Mouse (Mus musculus): ENCODE results near the gene Ly6g6d.

Gene Ly6g6d

GRCm38 (mm10) chr17:35077786-35078233 lies at the start of gene Ly6g6d:
TSS of gene Ly6g6d (minus strand) at chr17:35078065.
- no peak for TF ChIP-seq GATA4 (IDR thresholded peaks at IDR 0.05; ENCODE audit: insufficient replicate concordance, low read length)

GRCm38 (mm10) chr17:35127017-35127416 lies 49.2 kb upstream of the Ly6g6d start:
- no peak for TF ChIP-seq GATA4 (IDR thresholded peaks at IDR 0.05; ENCODE audit: insufficient replicate concordance, low read length)

GRCm38 (mm10) chr17:35126206-35126611 lies 48.3 kb upstream of the Ly6g6d start, which contains the start of gene D17H6S53E:
TSS of gene D17H6S53E (plus strand) at chr17:35126373.
- peak; percentile 32; the same call in 1 of the 2 replicates for TF ChIP-seq GATA4 (IDR thresholded peaks at IDR 0.05; ENCODE audit: insufficient replicate concordance, low read length)

- TF ChIP-seq GATA4 (IDR thresholded peaks at IDR 0.05; ENCODE audit: insufficient replicate concordance, low read length) = no peak
These were observed 47.7 kb upstream of the Ly6g6d start for GRCm38 (mm10) chr17:35125578-35125977.

- TF ChIP-seq GATA4 (IDR thresholded peaks at IDR 0.05; ENCODE audit: insufficient replicate concordance, low read length) = no peak
These were observed 47.2 kb upstream of the Ly6g6d start for GRCm38 (mm10) chr17:35125081-35125480.

- no peak for TF ChIP-seq GATA4 (IDR thresholded peaks at IDR 0.05; ENCODE audit: insufficient replicate concordance, low read length)
These were observed 44.0 kb upstream of the Ly6g6d start, which contains the start of gene Csnk2b for GRCm38 (mm10) chr17:35121871-35122303. TSS of gene Csnk2b (minus strand) at chr17:35122053.

- no peak for TF ChIP-seq GATA4 (IDR thresholded peaks at IDR 0.05; ENCODE audit: insufficient replicate concordance, low read length)
These were observed 43.4 kb upstream of the Ly6g6d start, which contains the start of gene Gpank1 for GRCm38 (mm10) chr17:35121143-35121799. TSS of gene Gpank1 (plus strand) at chr17:35121455.

GRCm38 (mm10) chr17:35120745-35121142 lies 42.9 kb upstream of the Ly6g6d start:
- no peak for TF ChIP-seq GATA4 (IDR thresholded peaks at IDR 0.05; ENCODE audit: insufficient replicate concordance, low read length)

- no peak for TF ChIP-seq GATA4 (IDR thresholded peaks at IDR 0.05; ENCODE audit: insufficient replicate concordance, low read length)
These were observed 37.5 kb upstream of the Ly6g6d start, which contains the start of gene Ly6g5b for GRCm38 (mm10) chr17:35115046-35116019. TSS of gene Ly6g5b (minus strand) at chr17:35115428.

- TF ChIP-seq GATA4 (IDR thresholded peaks at IDR 0.05; ENCODE audit: insufficient replicate concordance, low read length) = peak; percentile 48; the same call in 1 of the 2 replicates
These were observed 33.9 kb upstream of the Ly6g6d start for GRCm38 (mm10) chr17:35111774-35112173.

GRCm38 (mm10) chr17:35108097-35108496 lies 30.2 kb upstream of the Ly6g6d start, which contains the start of gene Ly6g5c:
TSS of gene Ly6g5c (plus strand) at chr17:35108279.
- TF ChIP-seq GATA4 (IDR thresholded peaks at IDR 0.05; ENCODE audit: insufficient replicate concordance, low read length) = no peak

- TF ChIP-seq GATA4 (IDR thresholded peaks at IDR 0.05; ENCODE audit: insufficient replicate concordance, low read length) = no peak
These were observed 28.7 kb upstream of the Ly6g6d start for GRCm38 (mm10) chr17:35106522-35106921.

GRCm38 (mm10) chr17:35105740-35106389 lies 28.0 kb upstream of the Ly6g6d start:
- no peak for TF ChIP-seq GATA4 (IDR thresholded peaks at IDR 0.05; ENCODE audit: insufficient replicate concordance, low read length)

- TF ChIP-seq GATA4 (IDR thresholded peaks at IDR 0.05; ENCODE audit: insufficient replicate concordance, low read length) = no peak
These were observed 26.9 kb upstream of the Ly6g6d start for GRCm38 (mm10) chr17:35104754-35105153.

- no peak for TF ChIP-seq GATA4 (IDR thresholded peaks at IDR 0.05; ENCODE audit: insufficient replicate concordance, low read length)
These were observed 26.2 kb upstream of the Ly6g6d start for GRCm38 (mm10) chr17:35104079-35104478.

Data from liver, adult (tissue).